Mouse (Mus musculus): ENCODE measurements around the gene 1700013G24Rik.
"Not testable (repeated sequence)": the region's sequence is repeated elsewhere in the genome, so short reads cannot be mapped to it uniquely, and the experiment has no call there.

- TF ChIP-seq CTCF (IDR thresholded peaks at IDR 0.05; ENCODE audit: control insufficient read depth, insufficient read depth, insufficient replicate concordance, low read depth, low read length); POLR2A (IDR thresholded peaks at IDR 0.05; ENCODE audit: control insufficient read depth, low read depth, low read length): not testable (repeated sequence)
Observed at GRCm38 (mm10) chr4:137412185-137412709, 40.8 kb upstream of the 1700013G24Rik start.
